Mouse (Mus musculus): ENCODE data around the gene Ramp1. TPM values are rescaled to one million over a fixed set of nuclear protein-coding genes. Genes with fewer than 3 reads are reported as not detected.

The Ramp1 gene
- total and polyA plus RNA-seq, 3 experiments = 4.1 to 5.6 TPM; not detected in 1

GRCm38 (mm10) chr1:91205651-91206050 lies 26.0 kb downstream of the Ramp1 start:
- no peak for DNase-seq (ENCODE audit: low read depth, low spot score)
- H3K4me1 ChIP-seq (ENCODE audit: control insufficient read depth in 1 of 2, insufficient read depth in 2 of 2, low read length in 2 of 2) = no peaks in the 10 kb centered on the region
- H3K4me3 ChIP-seq (ENCODE audit: control insufficient read depth in 1 of 2, insufficient read depth in 1 of 2, low read depth in 2 of 2, low read length in 2 of 2) = no peak overlapping the region
- H3K27me3 ChIP-seq (ENCODE audit: control insufficient read depth in 1 of 2, insufficient read depth in 2 of 2, low read length in 2 of 2) = no peaks in the 10 kb centered on the region
- no peaks in the 10 kb centered on the region for H3K36me3 ChIP-seq (ENCODE audit: control insufficient read depth in 1 of 2, insufficient read depth in 2 of 2, low read length in 2 of 2)
- H3K27ac ChIP-seq (ENCODE audit: control insufficient read depth, low read depth, low read length) = no peak overlapping the region
- no peaks in the 10 kb centered on the region for H3K9me3 ChIP-seq (replicated peaks; ENCODE audit: insufficient read depth, low read length)
- TF ChIP-seq TAL1 (IDR thresholded peaks at IDR 0.05; ENCODE audit: low read length) (no peak), E2F4 (IDR thresholded peaks at IDR 0.05; ENCODE audit: borderline replicate concordance, low read depth, low read length) (no peak), SMC3 (IDR thresholded peaks at IDR 0.05; ENCODE audit: low read depth, low read length) (no peak), JUND (IDR thresholded peaks at IDR 0.05; ENCODE audit: low read depth, low read length) (no peak), USF2 (IDR thresholded peaks at IDR 0.05; ENCODE audit: borderline replicate concordance in 1 of 2, insufficient read depth in 1 of 2, low read depth in 1 of 2, low read length in 2 of 2) (no peak), NRF1 (IDR thresholded peaks at IDR 0.05; ENCODE audit: insufficient read depth, low read depth, low read length, poor library complexity, severe bottlenecking) (no peak), ZKSCAN1 (IDR thresholded peaks at IDR 0.05; ENCODE audit: low read depth, low read length) (no peak), MYC (IDR thresholded peaks at IDR 0.05; ENCODE audit: low read depth, low read length) (no peak), ZC3H11A (IDR thresholded peaks at IDR 0.05; ENCODE audit: low read depth, low read length) (no peak), CHD1 (IDR thresholded peaks at IDR 0.05; ENCODE audit: low read depth, low read length) (no peak), TCF12 (IDR thresholded peaks at IDR 0.05; ENCODE audit: low read depth, low read length) (no peak), MAFK (IDR thresholded peaks at IDR 0.05; ENCODE audit: borderline replicate concordance, low read depth, low read length) (no peak), POLR2AphosphoS5 (IDR thresholded peaks at IDR 0.05; ENCODE audit: borderline replicate concordance, low read depth, low read length) (no peak), MYB (IDR thresholded peaks at IDR 0.05; ENCODE audit: low read depth, low read length) (no peak)
- H3K79me2 ChIP-seq (ENCODE audit: control insufficient read depth, insufficient read depth, low read length, poor library complexity) = no peaks in the 10 kb centered on the region
- no peak overlapping the region for H3K9ac ChIP-seq (ENCODE audit: control insufficient read depth, low read depth, low read length, poor library complexity, severe bottlenecking)

DNA sequence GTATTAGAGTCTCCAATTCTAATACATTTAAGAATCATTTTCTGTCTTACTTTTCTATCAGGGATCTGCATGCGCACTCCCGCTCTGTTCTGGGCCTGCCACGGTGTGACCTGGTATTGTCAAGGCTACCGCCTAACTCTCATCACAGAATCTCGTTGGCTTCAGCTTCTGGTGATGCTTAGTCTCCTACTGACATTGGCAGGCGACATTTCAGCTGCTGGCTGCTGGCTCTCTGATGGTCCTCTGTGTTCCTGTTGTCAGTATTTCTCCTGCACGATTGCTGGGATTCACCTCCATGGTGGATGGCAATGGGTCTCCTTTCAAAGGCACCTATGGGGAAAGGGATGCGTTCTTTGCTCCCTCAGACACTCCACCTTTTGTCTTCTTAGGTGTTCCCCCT lies 26.7 kb downstream of the Ramp1 start:
- H3K79me2 ChIP-seq (ENCODE audit: control insufficient read depth, insufficient read depth, low read length, poor library complexity) = no peaks in the 10 kb centered on the region
- no peaks in the 10 kb centered on the region for H3K27me3 ChIP-seq (ENCODE audit: control insufficient read depth in 1 of 2, insufficient read depth in 2 of 2, low read length in 2 of 2)
- H3K9ac ChIP-seq (ENCODE audit: control insufficient read depth, low read depth, low read length, poor library complexity, severe bottlenecking) = no peak overlapping the region
- H3K36me3 ChIP-seq (ENCODE audit: control insufficient read depth in 1 of 2, insufficient read depth in 2 of 2, low read length in 2 of 2) = no peaks in the 10 kb centered on the region
- DNase-seq (ENCODE audit: low read depth, low spot score) = no peak
- no peak overlapping the region for H3K27ac ChIP-seq (ENCODE audit: control insufficient read depth, low read depth, low read length)
- H3K4me3 ChIP-seq (ENCODE audit: control insufficient read depth in 1 of 2, insufficient read depth in 1 of 2, low read depth in 2 of 2, low read length in 2 of 2) = no peak overlapping the region
- no peaks in the 10 kb centered on the region for H3K9me3 ChIP-seq (replicated peaks; ENCODE audit: insufficient read depth, low read length)
- no peaks in the 10 kb centered on the region for H3K4me1 ChIP-seq (ENCODE audit: control insufficient read depth in 1 of 2, insufficient read depth in 2 of 2, low read length in 2 of 2)
- TF ChIP-seq POLR2AphosphoS5 (IDR thresholded peaks at IDR 0.05; ENCODE audit: borderline replicate concordance, low read depth, low read length) = no peak

DNA sequence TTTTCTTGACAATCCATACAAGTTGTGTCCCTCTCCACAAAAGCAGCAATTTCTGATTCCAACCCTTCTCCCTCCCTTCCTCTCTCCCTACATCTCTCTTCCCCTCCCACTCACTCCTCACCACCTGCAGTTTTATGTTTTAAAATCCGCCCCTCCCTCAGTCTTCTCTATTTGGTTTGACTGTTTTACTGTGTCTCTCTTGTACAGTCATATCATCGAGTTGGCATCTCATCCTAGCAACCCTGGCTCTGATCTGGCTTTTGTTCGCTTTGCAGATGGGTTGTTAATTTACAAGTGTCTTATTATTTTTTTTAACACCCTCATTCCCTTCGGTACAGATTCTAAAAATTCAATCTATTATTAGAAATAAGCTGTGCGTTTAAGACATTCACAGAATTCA lies 27.3 kb downstream of the Ramp1 start:
- Histone ChIP-seq H3K27ac (ENCODE audit: control insufficient read depth, low read depth, low read length) (no peak overlapping the region), H3K9ac (ENCODE audit: control insufficient read depth, low read depth, low read length, poor library complexity, severe bottlenecking) (no peak overlapping the region), H3K79me2 (ENCODE audit: control insufficient read depth, insufficient read depth, low read length, poor library complexity) (no peaks in the 10 kb centered on the region), H3K9me3 (replicated peaks; ENCODE audit: insufficient read depth, low read length) (no peaks in the 10 kb centered on the region), H3K4me3 (ENCODE audit: control insufficient read depth in 1 of 2, insufficient read depth in 1 of 2, low read depth in 2 of 2, low read length in 2 of 2) (no peak overlapping the region), H3K4me1 (ENCODE audit: control insufficient read depth in 1 of 2, insufficient read depth in 2 of 2, low read length in 2 of 2) (0 out of 4 replicates have a peak, but pooled peaks cover 0 to 3% of the 10 kb centered on the region in 2 experiments), H3K27me3 (ENCODE audit: control insufficient read depth in 1 of 2, insufficient read depth in 2 of 2, low read length in 2 of 2) (no peaks in the 10 kb centered on the region), H3K36me3 (ENCODE audit: control insufficient read depth in 1 of 2, insufficient read depth in 2 of 2, low read length in 2 of 2) (no peaks in the 10 kb centered on the region)
- no peak for TF ChIP-seq MAFK (IDR thresholded peaks at IDR 0.05; ENCODE audit: borderline replicate concordance, low read depth, low read length)
- no peak for TF ChIP-seq KAT2A (conservative IDR thresholded peaks at IDR 0.05; ENCODE audit: low read depth, low read length)
- TF ChIP-seq EP300 (IDR thresholded peaks at IDR 0.05; ENCODE audit: low read depth in 1 of 2, low read length in 2 of 2) = no peak
- no peak for TF ChIP-seq ETS1 (IDR thresholded peaks at IDR 0.05; ENCODE audit: low read depth, low read length)
- no peak for TF ChIP-seq POLR2A (IDR thresholded peaks at IDR 0.05; ENCODE audit: control insufficient read depth in 1 of 2, insufficient read depth in 1 of 2, low read depth in 1 of 2, low read length in 2 of 2, poor library complexity in 1 of 2)
- TF ChIP-seq NRF1 (IDR thresholded peaks at IDR 0.05; ENCODE audit: insufficient read depth, low read depth, low read length, poor library complexity, severe bottlenecking) = no peak
- TF ChIP-seq E2F4 (IDR thresholded peaks at IDR 0.05; ENCODE audit: borderline replicate concordance, low read depth, low read length) = no peak
- TF ChIP-seq MAX (IDR thresholded peaks at IDR 0.05; ENCODE audit: low read length) = no peak
- no peak for TF ChIP-seq ZNF384 (IDR thresholded peaks at IDR 0.05; ENCODE audit: low read depth, low read length)
- no peak for TF ChIP-seq CHD2 (IDR thresholded peaks at IDR 0.05; ENCODE audit: low read length)
- DNase-seq (ENCODE audit: low read depth, low spot score) = no peak
